Mouse (Mus musculus): Measurements from ENCODE around the gene Becn1.
A peak's percentile ranks its signal among the peaks of the same experiment; 100 is the strongest.

Gene Becn1

GRCm38 (mm10) chr11:101315665-101316500 lies 13.8 kb upstream of the Becn1 start, which contains the start of gene Psme3:
Psme3 (plus strand) TSS chr11:101316213.
- peak; percentile 87 to 94 for DNase-seq (ENCODE audit: low spot score in 2 of 2)

GRCm38 (mm10) chr11:101315082-101315650 lies 13.1 kb upstream of the Becn1 start:
- DNase-seq (ENCODE audit: low spot score in 2 of 2): no peak

GRCm38 (mm10) chr11:101314567-101314966 lies 12.5 kb upstream of the Becn1 start:
- DNase-seq (ENCODE audit: low spot score in 2 of 2): no peak

GRCm38 (mm10) chr11:101312150-101312549 lies 10.1 kb upstream of the Becn1 start:
- no peak for DNase-seq (ENCODE audit: low spot score in 2 of 2)

GRCm38 (mm10) chr11:101311083-101311482 lies 9.0 kb upstream of the Becn1 start:
- DNase-seq (ENCODE audit: low spot score in 2 of 2): no peak

- DNase-seq (ENCODE audit: low spot score in 2 of 2): no peak
These were observed 5.7 kb upstream of the Becn1 start for GRCm38 (mm10) chr11:101307744-101308143.

GRCm38 (mm10) chr11:101301299-101302003 lies 635 bp downstream of the Becn1 start:
- peak in 1 of 2 experiments; percentile 67 for DNase-seq (ENCODE audit: low spot score in 2 of 2)

- no peak for DNase-seq (ENCODE audit: low spot score in 2 of 2)
These were observed 1.2 kb downstream of the Becn1 start for GRCm38 (mm10) chr11:101300881-101301280.

- DNase-seq (ENCODE audit: low spot score in 2 of 2): no peak
These were observed 6.9 kb downstream of the Becn1 start for GRCm38 (mm10) chr11:101295191-101295590.

- DNase-seq (ENCODE audit: low spot score in 2 of 2): no peak
These were observed 10.9 kb downstream of the Becn1 start for GRCm38 (mm10) chr11:101291231-101291630.

- no peak for DNase-seq (ENCODE audit: low spot score in 2 of 2)
These were observed 14.8 kb downstream of the Becn1 start for GRCm38 (mm10) chr11:101287306-101287705.

GRCm38 (mm10) chr11:101283805-101284204 lies 18.3 kb downstream of the Becn1 start:
- no peak for DNase-seq (ENCODE audit: low spot score in 2 of 2)

- no peak for DNase-seq (ENCODE audit: low spot score in 2 of 2)
These were observed 19.2 kb downstream of the Becn1 start for GRCm38 (mm10) chr11:101282896-101283295.

- no peak for DNase-seq (ENCODE audit: low spot score in 2 of 2)
These were observed 21.2 kb downstream of the Becn1 start for GRCm38 (mm10) chr11:101280837-101281236.

GRCm38 (mm10) chr11:101279193-101279569 lies 22.9 kb downstream of the Becn1 start:
- no peak for DNase-seq (ENCODE audit: low spot score in 2 of 2)

GRCm38 (mm10) chr11:101278223-101279192 lies 23.6 kb downstream of the Becn1 start, which contains the start of the genes Cntd1 and Coa3:
Cntd1 (plus strand) TSS chr11:101279012.
Coa3 (minus strand) TSS chr11:101279114.
- DNase-seq (ENCODE audit: low spot score in 2 of 2): peak; percentile 73 to 79

GRCm38 (mm10) chr11:101277381-101278222 lies 24.5 kb downstream of the Becn1 start:
- DNase-seq (ENCODE audit: low spot score in 2 of 2): peak in 1 of 2 experiments; percentile 52

GRCm38 (mm10) chr11:101276319-101277070 lies 25.6 kb downstream of the Becn1 start:
- no peak for DNase-seq (ENCODE audit: low spot score in 2 of 2)

- DNase-seq (ENCODE audit: low spot score in 2 of 2): no peak
These were observed 26.8 kb downstream of the Becn1 start for GRCm38 (mm10) chr11:101275309-101275708.

All from urinary bladder, postnatal 4 days (tissue).